Mouse (Mus musculus): ENCODE measurements around the gene Gm8362.
A peak's percentile ranks its signal among the peaks of the same experiment; 100 is the strongest.
"Not testable (repeated sequence)": the region's sequence is repeated elsewhere in the genome, so short reads cannot be mapped to it uniquely, and the experiment has no call there.

Gm8362 gene

DNA sequence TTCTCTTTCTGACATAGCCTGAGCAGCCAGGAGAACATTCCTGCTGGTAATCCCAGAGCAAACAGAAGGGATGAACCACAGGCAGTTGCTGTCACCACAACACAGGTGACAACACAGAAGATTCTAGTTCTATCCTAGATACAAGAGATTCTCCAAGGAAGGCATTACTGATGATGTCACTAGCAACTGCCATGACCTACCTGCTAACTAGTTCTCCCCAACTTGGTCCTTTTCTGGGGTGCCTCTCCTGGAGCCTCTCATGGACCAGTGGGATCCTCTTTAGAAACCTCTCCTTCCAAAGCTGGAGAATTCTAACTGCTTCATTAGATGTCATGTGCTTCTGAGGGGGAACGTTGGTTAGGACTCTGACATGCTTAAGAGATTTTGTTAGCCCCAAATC lies at the start of gene Gm8362:
Gene Gm8362, minus strand, starts transcription at position 101 of the 400 bp plus-strand sequence.
- DNase-seq (ENCODE audit: low spot score): not testable (repeated sequence)

DNA sequence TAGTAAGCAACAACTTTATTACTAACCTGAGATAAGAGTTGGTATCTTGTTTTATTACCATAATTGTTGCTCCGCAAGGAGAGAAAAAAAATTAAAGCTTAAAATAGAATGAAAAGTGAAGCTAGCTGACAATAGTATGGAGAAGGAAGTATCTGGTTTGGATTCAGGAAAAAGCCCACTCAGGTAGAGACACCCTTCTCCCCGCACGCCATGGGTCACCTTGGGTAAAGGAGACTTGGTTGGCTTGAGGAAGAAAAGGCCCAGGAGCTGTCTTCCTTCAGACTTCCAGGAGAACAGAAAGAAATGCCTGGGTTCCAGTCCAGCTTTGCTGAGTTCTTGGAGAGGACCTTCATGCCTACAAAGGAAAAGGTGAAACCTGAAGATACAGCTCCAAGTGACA lies 49.1 kb upstream of the Gm8362 start:
- peak; percentile 3 for DNase-seq (ENCODE audit: low spot score)

DNA sequence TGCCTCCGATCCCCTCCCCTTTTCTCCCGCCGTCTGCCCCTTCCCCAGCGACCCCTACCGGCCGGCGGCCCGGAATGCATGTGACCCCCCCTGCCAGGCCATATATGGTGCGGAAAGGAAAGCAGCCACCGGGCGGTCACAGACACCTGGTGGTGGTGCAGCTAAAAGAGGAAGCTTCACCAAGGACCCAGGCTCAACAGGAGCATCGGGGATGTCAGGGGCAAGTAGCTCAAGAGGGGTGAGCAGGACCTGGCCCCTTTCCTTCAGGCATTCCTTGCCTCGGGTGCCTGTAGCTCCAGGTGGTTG lies 17.0 kb downstream of the Gm8362 start:
- DNase-seq (ENCODE audit: low spot score): not testable (repeated sequence)

DNA sequence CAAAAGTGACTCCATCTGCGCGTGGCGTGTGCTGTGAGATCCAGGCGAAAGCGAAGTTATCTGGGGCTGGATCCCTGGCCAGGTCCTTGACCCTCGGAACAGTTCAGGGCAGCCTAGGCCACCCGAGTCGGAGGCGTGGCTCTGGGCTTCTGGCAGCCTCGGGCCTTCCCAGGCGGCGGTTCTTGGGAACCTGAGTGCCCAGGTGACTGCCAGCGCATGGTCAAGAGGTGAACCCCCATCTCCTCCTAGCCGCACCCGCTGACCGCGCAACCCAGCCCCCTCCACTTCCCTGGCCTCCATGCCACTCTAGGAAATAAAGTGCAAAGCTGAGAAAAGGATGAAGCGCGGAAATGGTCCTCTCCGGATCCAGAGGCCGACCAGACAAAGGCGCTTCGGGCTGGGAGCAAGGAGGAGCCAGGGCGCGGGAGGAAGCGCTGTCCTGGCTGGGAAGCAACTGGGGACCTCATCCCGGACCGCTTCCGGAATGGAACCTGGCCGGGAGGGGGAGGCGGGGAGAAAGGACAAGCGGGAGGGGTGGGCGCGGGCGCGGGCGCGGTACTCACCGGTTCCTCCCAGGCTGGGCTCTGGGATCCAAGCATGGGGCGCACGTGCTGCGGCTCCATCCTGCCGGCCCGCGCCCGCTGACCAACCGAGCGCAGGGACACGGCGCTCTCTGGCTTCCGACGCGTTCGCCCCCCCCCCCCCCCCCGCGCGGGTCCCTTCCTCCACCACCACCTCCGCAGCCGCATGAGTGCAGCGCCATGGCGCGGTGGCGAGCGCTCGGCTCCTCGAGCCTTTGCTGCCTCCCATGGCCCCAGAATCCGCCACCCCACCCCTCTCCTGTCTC lies 17.6 kb downstream of the Gm8362 start:
- DNase-seq (ENCODE audit: low spot score): peak; percentile 4

DNA sequence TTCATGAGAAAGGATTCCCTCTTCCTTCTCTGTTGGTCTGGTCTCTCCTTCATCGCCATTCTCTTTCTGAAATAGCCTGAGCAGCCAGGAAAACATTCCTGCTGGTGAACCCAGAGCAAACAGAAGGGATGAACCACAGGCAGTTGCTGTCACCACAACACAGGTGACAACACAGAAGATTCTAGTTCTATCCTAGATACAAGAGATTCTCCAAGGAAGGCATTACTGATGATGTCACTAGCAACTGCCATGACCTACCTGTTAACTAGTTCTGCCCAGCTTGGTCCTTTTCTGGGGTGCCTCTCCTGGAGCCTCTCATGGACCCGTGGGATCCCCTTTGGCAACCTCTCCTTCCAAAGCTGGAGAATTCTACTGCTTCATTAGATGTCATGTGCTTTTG lies 32.0 kb downstream of the Gm8362 start, which contains the start of gene Gm3636:
Gene Gm3636, minus strand, starts transcription at position 101 of the 400 bp plus-strand sequence.
- not testable (repeated sequence) for DNase-seq (ENCODE audit: low spot score)

DNA sequence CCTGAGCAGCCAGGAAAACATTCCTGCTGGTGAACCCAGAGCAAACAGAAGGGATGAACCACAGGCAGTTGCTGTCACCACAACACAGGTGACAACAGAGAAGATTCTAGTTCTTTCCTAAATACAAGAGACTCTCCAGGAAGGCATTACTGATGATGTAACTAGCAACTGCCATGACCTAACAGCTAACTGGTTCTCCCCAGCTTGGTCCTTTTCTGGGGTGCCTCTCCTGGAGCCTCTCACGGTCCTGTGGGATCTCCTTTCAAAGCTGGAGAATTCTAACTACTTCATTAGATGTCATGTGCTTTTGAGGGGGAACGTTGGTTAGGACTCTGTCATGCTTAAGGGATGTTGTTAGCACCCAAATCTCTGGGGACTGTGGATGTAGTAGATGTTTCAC lies 54.1 kb downstream of the Gm8362 start, which contains the start of gene Gm8050:
Gene Gm8050, minus strand, starts transcription at position 101 of the 400 bp plus-strand sequence.
- not testable (repeated sequence) for DNase-seq (ENCODE audit: low spot score)
